Mouse (Mus musculus): ENCODE results near the gene Iqgap3. TPM values are rescaled to one million over a fixed set of nuclear protein-coding genes. Genes with fewer than 3 reads are reported as not detected.

Gene Iqgap3
- polyA plus RNA-seq, 1 experiment from 2014 or later, result 2.8 TPM

- Histone ChIP-seq H3K4me3 (ENCODE audit: low read length) (no peak overlapping the region), H3K4me1 (ENCODE audit: control insufficient read depth, insufficient read depth, low read depth, low read length) (peaks cover 79% of the 10 kb centered on the region), H3K36me3 (ENCODE audit: control insufficient read depth, insufficient read depth, low read length) (no peaks in the 10 kb centered on the region), H3K27me3 (replicated peaks; ENCODE audit: control insufficient read depth, insufficient read depth, low read length) (no peaks in the 10 kb centered on the region), H3K4me2 (ENCODE audit: low read length) (peak overlapping the region; percentile 38), H3K9me3 (ENCODE audit: control insufficient read depth, low read length) (no peaks in the 10 kb centered on the region), H3K9ac (ENCODE audit: low read depth, low read length) (peak overlapping the region; percentile 56), H3K27ac (ENCODE audit: low read depth, low read length) (peak overlapping the region; percentile 81)
- ATAC-seq, result peak; percentile 14
- WGBS, result 15% methylated on average over 13 of the region's 14 CpGs
Measured at GRCm38 (mm10) chr3:88150061-88150998, 68.6 kb downstream of the Iqgap3 start.

GRCm38 (mm10) chr3:88150999-88151364, 69.2 kb downstream of the Iqgap3 start:
- Histone ChIP-seq H3K27me3 (replicated peaks; ENCODE audit: control insufficient read depth, insufficient read depth, low read length) (no peaks in the 10 kb centered on the region), H3K27ac (ENCODE audit: low read depth, low read length) (peak overlapping the region; percentile 81), H3K9me3 (ENCODE audit: control insufficient read depth, low read length) (no peaks in the 10 kb centered on the region), H3K4me3 (ENCODE audit: low read length) (no peak overlapping the region), H3K36me3 (ENCODE audit: control insufficient read depth, insufficient read depth, low read length) (no peaks in the 10 kb centered on the region), H3K9ac (ENCODE audit: low read depth, low read length) (peak overlapping the region; percentile 56), H3K4me2 (ENCODE audit: low read length) (no peak overlapping the region; the same call in 1 of the 2 replicates), H3K4me1 (ENCODE audit: control insufficient read depth, insufficient read depth, low read depth, low read length) (peaks cover 72% of the 10 kb centered on the region)
- WGBS, result 36% methylated on average over 3 of the region's 3 CpGs
- ATAC-seq, result no peak; the same call in 1 of the 2 replicates

DNA sequence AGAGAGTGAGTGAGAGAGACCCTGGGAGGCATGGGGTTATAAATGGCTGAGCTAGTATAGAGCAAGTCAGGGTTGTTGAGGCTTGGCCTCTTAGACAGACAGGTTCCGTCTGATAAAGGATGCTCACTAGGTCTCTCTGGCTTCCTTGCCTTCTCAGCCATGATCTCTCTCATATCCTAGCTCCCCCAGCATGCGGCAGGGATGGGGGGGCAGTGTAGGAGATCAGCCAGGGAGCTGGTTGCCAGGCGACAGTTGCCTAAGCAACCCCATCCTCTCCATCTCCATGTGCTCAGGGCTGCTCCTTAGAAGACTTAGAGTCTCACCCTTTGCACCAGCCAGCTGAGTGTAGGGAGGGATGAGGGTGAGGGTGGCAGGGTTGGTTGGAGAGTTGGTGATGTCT, 70.3 kb downstream of the Iqgap3 start:
- Histone ChIP-seq H3K4me2 (ENCODE audit: low read length) (peak overlapping the region; percentile 24), H3K9me3 (ENCODE audit: control insufficient read depth, low read length) (no peaks in the 10 kb centered on the region), H3K9ac (ENCODE audit: low read depth, low read length) (peak overlapping the region; percentile 33; the same call in 1 of the 2 replicates), H3K27ac (ENCODE audit: low read depth, low read length) (peak overlapping the region; percentile 81), H3K4me1 (ENCODE audit: control insufficient read depth, insufficient read depth, low read depth, low read length) (peaks cover 61% of the 10 kb centered on the region), H3K27me3 (replicated peaks; ENCODE audit: control insufficient read depth, insufficient read depth, low read length) (no peaks in the 10 kb centered on the region), H3K4me3 (ENCODE audit: low read length) (no peak overlapping the region), H3K36me3 (ENCODE audit: control insufficient read depth, insufficient read depth, low read length) (peaks cover 5% of the 10 kb centered on the region)
- 17% methylated on average over 3 of the region's 3 CpGs for WGBS
- peak; percentile 88 for ATAC-seq

DNA sequence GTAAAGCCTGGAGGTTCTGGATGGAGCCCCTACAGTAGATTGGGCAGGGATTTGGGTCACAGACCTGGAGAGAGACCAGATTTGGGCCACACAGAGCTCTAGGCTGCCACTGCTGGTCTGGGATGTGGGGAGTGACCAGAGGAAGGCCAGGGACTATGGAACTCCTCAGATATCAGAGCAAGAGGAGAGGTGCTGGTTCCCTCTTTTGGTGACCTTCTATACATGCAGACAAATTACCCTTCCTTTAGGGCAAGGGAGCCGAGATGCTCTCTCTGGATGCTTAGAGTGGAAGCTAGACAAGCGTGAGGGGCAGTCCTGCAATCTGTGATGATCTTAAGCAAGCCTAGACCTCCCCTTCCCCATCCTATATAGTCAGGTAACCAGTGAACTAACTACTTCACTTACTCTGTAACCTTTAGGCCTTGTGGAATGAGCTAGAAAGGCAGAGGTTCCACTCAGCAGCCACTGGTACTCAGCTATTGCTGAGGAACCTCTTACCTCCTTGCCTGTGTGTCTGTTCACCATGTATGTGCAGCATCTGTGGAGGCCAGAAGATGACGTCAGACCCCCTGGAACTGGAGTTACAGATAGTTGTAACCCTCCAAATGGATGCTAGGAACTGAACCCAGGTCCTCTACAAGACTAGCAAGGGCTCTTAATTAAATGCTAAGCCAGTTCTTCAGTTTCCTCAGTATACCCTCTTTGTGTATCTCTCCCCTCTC, 71.7 kb downstream of the Iqgap3 start:
- WGBS, result 84% methylated on average over 3 of the region's 3 CpGs
- Histone ChIP-seq H3K27ac (ENCODE audit: low read depth, low read length) (peak overlapping the region; percentile 81), H3K9ac (ENCODE audit: low read depth, low read length) (no peak overlapping the region), H3K36me3 (ENCODE audit: control insufficient read depth, insufficient read depth, low read length) (peaks cover 9% of the 10 kb centered on the region), H3K9me3 (ENCODE audit: control insufficient read depth, low read length) (no peaks in the 10 kb centered on the region), H3K4me3 (ENCODE audit: low read length) (no peak overlapping the region), H3K4me2 (ENCODE audit: low read length) (no peak overlapping the region), H3K27me3 (replicated peaks; ENCODE audit: control insufficient read depth, insufficient read depth, low read length) (no peaks in the 10 kb centered on the region), H3K4me1 (ENCODE audit: control insufficient read depth, insufficient read depth, low read depth, low read length) (peaks cover 53% of the 10 kb centered on the region)
- no peak for ATAC-seq

DNA sequence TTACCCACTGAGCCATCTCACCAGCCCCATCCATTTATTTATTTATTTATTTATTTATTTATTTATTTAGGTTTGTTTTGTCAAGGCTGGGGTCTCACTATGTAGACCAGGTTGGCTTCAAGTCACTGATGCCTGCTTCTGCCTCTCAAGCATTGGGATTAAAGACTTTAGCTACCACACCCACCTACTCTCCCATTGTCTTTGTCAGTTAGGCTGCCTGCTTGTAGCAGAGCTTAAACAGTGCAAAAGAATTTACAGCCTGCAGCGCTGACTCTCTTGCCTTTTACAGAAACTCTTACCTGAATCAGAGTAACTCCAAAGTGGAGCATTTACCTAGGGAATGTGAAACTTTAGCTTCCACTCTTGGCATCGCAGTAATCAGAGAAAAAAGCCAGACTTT, 72.5 kb downstream of the Iqgap3 start:
- H3K9me3 ChIP-seq (ENCODE audit: control insufficient read depth, low read length), result no peaks in the 10 kb centered on the region
- no peak overlapping the region for H3K9ac ChIP-seq (ENCODE audit: low read depth, low read length)
- whole genome bisulfite sequencing, result 80% methylated on average over 2 of the region's 2 CpGs
- no peak overlapping the region for H3K4me2 ChIP-seq (ENCODE audit: low read length)
- no peaks in the 10 kb centered on the region for H3K27me3 ChIP-seq (replicated peaks; ENCODE audit: control insufficient read depth, insufficient read depth, low read length)
- H3K36me3 ChIP-seq (ENCODE audit: control insufficient read depth, insufficient read depth, low read length), result peaks cover 9% of the 10 kb centered on the region
- H3K4me3 ChIP-seq (ENCODE audit: low read length), result no peak overlapping the region
- no peak for ATAC-seq
- H3K27ac ChIP-seq (ENCODE audit: low read depth, low read length), result no peak overlapping the region
- peaks cover 45% of the 10 kb centered on the region for H3K4me1 ChIP-seq (ENCODE audit: control insufficient read depth, insufficient read depth, low read depth, low read length)

DNA sequence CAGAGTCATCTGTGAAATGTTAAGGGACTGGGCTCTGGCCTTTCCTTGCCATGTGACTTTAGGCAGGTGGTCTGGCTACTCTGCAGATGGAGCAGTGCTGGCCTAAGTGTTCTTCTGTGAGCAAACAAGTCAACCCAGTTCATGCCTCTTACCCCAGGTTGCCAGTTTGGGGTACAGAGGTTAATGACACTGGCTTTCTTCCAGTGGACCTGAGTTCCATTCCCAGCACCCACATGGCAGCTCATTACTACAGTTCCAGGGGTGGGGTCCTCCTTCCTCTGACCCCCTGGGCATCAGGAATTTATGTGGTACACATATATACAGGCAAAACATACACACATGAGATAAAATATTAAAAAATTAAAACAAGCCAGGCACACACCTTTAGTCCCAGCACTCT, 75.0 kb downstream of the Iqgap3 start:
- H3K27me3 ChIP-seq (replicated peaks; ENCODE audit: control insufficient read depth, insufficient read depth, low read length), result no peaks in the 10 kb centered on the region
- H3K36me3 ChIP-seq (ENCODE audit: control insufficient read depth, insufficient read depth, low read length), result peaks cover 14% of the 10 kb centered on the region
- H3K4me1 ChIP-seq (ENCODE audit: control insufficient read depth, insufficient read depth, low read depth, low read length), result peaks cover 19% of the 10 kb centered on the region
- no peaks in the 10 kb centered on the region for H3K9me3 ChIP-seq (ENCODE audit: control insufficient read depth, low read length)
- H3K9ac ChIP-seq (ENCODE audit: low read depth, low read length), result no peak overlapping the region
- H3K4me3 ChIP-seq (ENCODE audit: low read length), result no peak overlapping the region
- no peak overlapping the region for H3K4me2 ChIP-seq (ENCODE audit: low read length)
- no peak overlapping the region for H3K27ac ChIP-seq (ENCODE audit: low read depth, low read length)
- no peak for ATAC-seq

- Histone ChIP-seq H3K4me2 (ENCODE audit: low read length) (no peak overlapping the region), H3K4me3 (ENCODE audit: low read length) (no peak overlapping the region), H3K27me3 (replicated peaks; ENCODE audit: control insufficient read depth, insufficient read depth, low read length) (no peaks in the 10 kb centered on the region), H3K27ac (ENCODE audit: low read depth, low read length) (no peak overlapping the region), H3K9ac (ENCODE audit: low read depth, low read length) (no peak overlapping the region), H3K9me3 (ENCODE audit: control insufficient read depth, low read length) (no peaks in the 10 kb centered on the region), H3K4me1 (ENCODE audit: control insufficient read depth, insufficient read depth, low read depth, low read length) (peaks cover 7% of the 10 kb centered on the region), H3K36me3 (ENCODE audit: control insufficient read depth, insufficient read depth, low read length) (peaks cover 22% of the 10 kb centered on the region)
- 19% methylated on average over 23 of the region's 23 CpGs for WGBS
- ATAC-seq, result peak; percentile 32
Measured at GRCm38 (mm10) chr3:88157771-88158597, 76.2 kb downstream of the Iqgap3 start.

DNA sequence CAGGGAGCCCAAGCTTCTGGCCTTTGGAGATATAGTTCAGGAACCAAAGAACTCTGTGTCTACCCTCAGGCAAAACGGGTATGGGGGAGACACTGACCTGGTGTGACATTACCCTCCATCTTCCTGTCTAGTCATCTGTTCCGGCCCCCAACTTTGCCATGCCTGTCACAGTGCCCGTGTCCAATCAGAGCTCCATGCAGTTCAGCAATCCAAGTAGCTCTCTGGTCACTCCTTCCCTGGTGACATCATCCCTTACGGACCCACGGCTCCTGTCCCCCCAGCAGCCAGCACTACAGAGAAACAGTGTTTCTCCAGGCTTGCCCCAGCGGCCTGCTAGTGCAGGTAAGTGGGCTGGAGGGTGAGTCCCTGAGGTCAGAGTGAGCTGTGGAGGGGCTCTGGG, 77.2 kb downstream of the Iqgap3 start:
- peaks cover 25% of the 10 kb centered on the region for H3K36me3 ChIP-seq (ENCODE audit: control insufficient read depth, insufficient read depth, low read length)
- H3K4me3 ChIP-seq (ENCODE audit: low read length), result no peak overlapping the region
- no peaks in the 10 kb centered on the region for H3K27me3 ChIP-seq (replicated peaks; ENCODE audit: control insufficient read depth, insufficient read depth, low read length)
- 84% methylated on average over 6 of the region's 6 CpGs for WGBS
- H3K4me2 ChIP-seq (ENCODE audit: low read length), result no peak overlapping the region
- no peak overlapping the region for H3K27ac ChIP-seq (ENCODE audit: low read depth, low read length)
- H3K4me1 ChIP-seq (ENCODE audit: control insufficient read depth, insufficient read depth, low read depth, low read length), result peaks cover 2% of the 10 kb centered on the region; the same call in 1 of the 2 replicates
- H3K9me3 ChIP-seq (ENCODE audit: control insufficient read depth, low read length), result no peaks in the 10 kb centered on the region
- no peak for ATAC-seq
- H3K9ac ChIP-seq (ENCODE audit: low read depth, low read length), result no peak overlapping the region

Measured in hindbrain, embryonic 16.5 days (tissue).